Comparison of ENCODE assay signal across 21 mouse cellular contexts in the genomic region with DNA sequence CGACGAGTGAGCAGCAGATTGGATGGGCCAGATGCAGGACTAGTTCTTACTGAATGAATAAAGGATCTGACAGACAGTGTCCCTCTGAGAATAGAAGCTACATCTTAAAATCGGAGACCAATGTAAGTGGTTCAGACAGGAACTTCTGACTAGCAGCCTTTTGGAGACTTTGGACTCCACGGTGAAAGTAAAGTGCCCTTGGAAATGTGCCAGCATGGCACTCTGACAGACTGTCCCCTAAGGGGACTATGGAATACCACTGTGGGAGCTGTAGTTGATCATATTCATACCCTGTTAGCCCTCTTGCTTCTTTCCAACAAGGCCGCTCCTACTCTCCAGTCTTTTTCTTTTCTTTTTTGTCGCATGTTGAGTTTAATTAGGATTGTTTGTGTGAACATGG. TPM values are rescaled to one million over a fixed set of nuclear protein-coding genes. Genes with fewer than 3 reads are reported as not detected.
DNase-seq lines count a peak whose midpoint lies in the region; ATAC-seq and TF ChIP-seq lines count a peak whose summit lies in the region.
"Had no signal": no experiment of that assay in that cellular context is flagged by ENCODE, and none has a peak within 500 bp of the region (broad histone marks: within the 10 kb centered on the region; RNA-seq: fewer than 3 reads in every experiment).

No protein-coding gene starts in this region.

- H3K79me2 ChIP-seq in heart, adult 2 months (replicated peaks; ENCODE audit: control insufficient read depth, insufficient read depth, low read length) = no peaks in the 10 kb centered on the region

- no peak for TF ChIP-seq EP300 in heart, adult 2 months (IDR thresholded peaks at IDR 0.05; ENCODE audit: insufficient read depth, low read depth, low read length)
- TF ChIP-seq EP300 in stomach, postnatal 0 days (optimal IDR thresholded peaks at IDR 0.05) = no peak

- WGBS in heart, embryonic 12.5 days = 71% methylated on average over 6 of the region's 6 CpGs
- WGBS in heart, adult 2 months = 78% methylated on average over 6 of the region's 6 CpGs
- WGBS in kidney, embryonic 15.5 days = 85% methylated on average over 6 of the region's 6 CpGs
- WGBS in stomach, postnatal 0 days = 78% methylated on average over 6 of the region's 6 CpGs

- H3K36me3 ChIP-seq in heart, embryonic 12.5 days = no peaks in the 10 kb centered on the region; the same call in 1 of the 2 replicates
- H3K36me3 ChIP-seq in heart, adult 2 months (ENCODE audit: control insufficient read depth, insufficient read depth, low read length) = no peaks in the 10 kb centered on the region
- H3K36me3 ChIP-seq in kidney, embryonic 15.5 days = no peaks in the 10 kb centered on the region
- H3K36me3 ChIP-seq in stomach, postnatal 0 days (ENCODE audit: control insufficient read depth, insufficient read depth, low read length) = no peaks in the 10 kb centered on the region
- H3K36me3 ChIP-seq: hindbrain, embryonic 13.5 days; limb, embryonic 12.5 days; neural tube, embryonic 13.5 days had no signal

- no peak overlapping the region for H3K4me3 ChIP-seq in heart, embryonic 12.5 days
- no peak overlapping the region for H3K4me3 ChIP-seq in heart, adult 2 months
- no peak overlapping the region for H3K4me3 ChIP-seq in kidney, embryonic 15.5 days (replicated peaks)
- no peak overlapping the region for H3K4me3 ChIP-seq in stomach, postnatal 0 days (ENCODE audit: low read depth, low read length)
- H3K4me3 ChIP-seq: erythroblast, embryonic 14.5 days; hindbrain, embryonic 13.5 days; limb, embryonic 12.5 days; neural tube, embryonic 13.5 days had no signal

- peaks cover 63% of the 10 kb centered on the region for H3K4me1 ChIP-seq in heart, embryonic 12.5 days (replicated peaks)
- peaks cover 3% of the 10 kb centered on the region; the same call in 1 of the 2 replicates for H3K4me1 ChIP-seq in heart, adult 2 months (ENCODE audit: control insufficient read depth, insufficient read depth, low read length)
- peaks cover 43% of the 10 kb centered on the region for H3K4me1 ChIP-seq in kidney, embryonic 15.5 days
- peaks cover 10% of the 10 kb centered on the region for H3K4me1 ChIP-seq in stomach, postnatal 0 days (replicated peaks; ENCODE audit: control insufficient read depth, insufficient read depth)

- H3K27ac ChIP-seq in heart, embryonic 12.5 days (ENCODE audit: poor library complexity, severe bottlenecking) = peak overlapping the region; percentile 84
- no peak overlapping the region for H3K27ac ChIP-seq in heart, adult 2 months
- H3K27ac ChIP-seq in kidney, embryonic 15.5 days = no peak overlapping the region
- no peak overlapping the region for H3K27ac ChIP-seq in stomach, postnatal 0 days (replicated peaks)
- H3K27ac ChIP-seq: hindbrain, embryonic 13.5 days; limb, embryonic 12.5 days; liver, embryonic 14.5 days; neural tube, embryonic 13.5 days had no signal

- H3K9ac ChIP-seq in heart, embryonic 12.5 days = no peak overlapping the region
- H3K9ac ChIP-seq in heart, adult 2 months (ENCODE audit: low read depth, low read length) = no peak overlapping the region
- no peak overlapping the region for H3K9ac ChIP-seq in kidney, embryonic 15.5 days
- no peak overlapping the region for H3K9ac ChIP-seq in stomach, postnatal 0 days (ENCODE audit: low read length)
- H3K9ac ChIP-seq: hindbrain, embryonic 13.5 days; limb, embryonic 12.5 days; liver, embryonic 14.5 days; neural tube, embryonic 13.5 days had no signal

- ATAC-seq in heart, embryonic 12.5 days (ENCODE audit: insufficient number of reproducible peaks, low FRiP score) = no peak
- ATAC-seq in kidney, embryonic 15.5 days (replicated peaks; ENCODE audit: low FRiP score) = no peak
- no peak for ATAC-seq in stomach, postnatal 0 days (ENCODE audit: low FRiP score, low TSS enrichment)
- ATAC-seq: forebrain, embryonic 14.5 days had no signal

- DNase-seq in heart, adult 2 months = no peak
- peak; percentile 35 for DNase-seq in kidney, adult 11 months
- DNase-seq in retina, postnatal 1 day = peak; percentile 48
- no peak for DNase-seq in retina, embryonic 14.5 days (ENCODE audit: low spot score)
- DNase-seq in stomach, postnatal 0 days (ENCODE audit: low spot score) = peak; percentile 42
- DNase-seq in ovary, postnatal 36 days (ENCODE audit: low spot score) = no peak
- DNase-seq: adrenal gland, adult 2 months; cerebellum, adult 18-20 months; cerebellum, postnatal 36 days; gastrocnemius, postnatal 36 days; layer of hippocampus, postnatal 36 days; lung, postnatal 36 days; thymus, postnatal 14 days had no signal

- intact Hi-C loops in heart, adult 2 months (cut with DNase I) = no loop called here

- H3K27me3 ChIP-seq in heart, embryonic 12.5 days (replicated peaks) = no peaks in the 10 kb centered on the region
- H3K27me3 ChIP-seq in heart, adult 2 months (ENCODE audit: control insufficient read depth, insufficient read depth, low read length) = no peaks in the 10 kb centered on the region
- no peaks in the 10 kb centered on the region for H3K27me3 ChIP-seq in kidney, embryonic 15.5 days
- no peaks in the 10 kb centered on the region for H3K27me3 ChIP-seq in stomach, postnatal 0 days (ENCODE audit: control insufficient read depth, insufficient read depth, low read length)
- H3K27me3 ChIP-seq: hindbrain, embryonic 13.5 days; limb, embryonic 12.5 days; neural tube, embryonic 13.5 days had no signal

- TF ChIP-seq POLR2A in heart, adult 2 months (IDR thresholded peaks at IDR 0.05; ENCODE audit: insufficient read depth, low read depth, low read length) = no peak

- no peaks in the 10 kb centered on the region for H3K9me3 ChIP-seq in heart, embryonic 12.5 days (replicated peaks)
- H3K9me3 ChIP-seq in kidney, embryonic 15.5 days (replicated peaks) = no peaks in the 10 kb centered on the region
- H3K9me3 ChIP-seq in stomach, postnatal 0 days (ENCODE audit: control insufficient read depth, low read length) = no peaks in the 10 kb centered on the region
- H3K9me3 ChIP-seq: hindbrain, embryonic 13.5 days; limb, embryonic 12.5 days; neural tube, embryonic 13.5 days had no signal

- H3K4me2 ChIP-seq in heart, embryonic 12.5 days = no peak overlapping the region
- H3K4me2 ChIP-seq in kidney, embryonic 15.5 days = no peak overlapping the region
- no peak overlapping the region for H3K4me2 ChIP-seq in stomach, postnatal 0 days (replicated peaks; ENCODE audit: low read depth)
- H3K4me2 ChIP-seq: hindbrain, embryonic 13.5 days; limb, embryonic 12.5 days; neural tube, embryonic 13.5 days had no signal

- no peak for TF ChIP-seq CTCF in heart, adult 2 months (IDR thresholded peaks at IDR 0.05)
- TF ChIP-seq CTCF in stomach, postnatal 0 days (IDR thresholded peaks at IDR 0.05; ENCODE audit: low read depth) = no peak

RNA-seq across cellular contexts. Expression of a gene that starts 31.9 kb away (rescaled TPM):
- 107 TPM in 2 replicates for polyA plus RNA-seq in heart, embryonic 12.5 days (2016; fragmentation: Nextera tagmentation; extraction: Ambion mirVana)
- total RNA-seq in heart, adult 2 months (2021) = 10 to 100 TPM; 27.8 to 28.9 TPM
- polyA plus RNA-seq in heart, adult 2 months (2012; rRNA removed) = 31.3 and 44.4 TPM in 2 replicates
- polyA plus RNA-seq in kidney, embryonic 15.5 days (2015; fragmentation: Nextera tagmentation; extraction: Ambion mirVana) = 60.3 and 63.1 TPM in 2 replicates
- polyA plus RNA-seq in stomach, postnatal 0 days (2015; fragmentation: Nextera tagmentation; extraction: Ambion mirVana) = 33.6 and 45.0 TPM in 2 replicates
- polyA plus RNA-seq: erythroblast, embryonic 14.5 days had no signal

Comparison
In these comparisons a context has a peak if more than half of its experiments do, and no peak if none do; other contexts are left out.
1. DNase-seq: peak in kidney, adult 11 months (single experiment), retina, postnatal 1 day (single experiment) and stomach, postnatal 0 days (single experiment); none in heart, adult 2 months (0 of 2), retina, embryonic 14.5 days (single experiment) and ovary, postnatal 36 days (single experiment).